Mouse (Mus musculus) thymus, postnatal 4 days (tissue): ENCODE measurements at regions not wholly inside any gene's neighbourhood (a gene's known extent, or its start where the extent isn't known, plus 50 kb on each side); places are given as distances from the start of the nearest gene placed in this dataset.

Experiments
- DNase-seq: peaks from one replicate; pipeline ENCODE4 v3.0.0; 2021

DNA sequence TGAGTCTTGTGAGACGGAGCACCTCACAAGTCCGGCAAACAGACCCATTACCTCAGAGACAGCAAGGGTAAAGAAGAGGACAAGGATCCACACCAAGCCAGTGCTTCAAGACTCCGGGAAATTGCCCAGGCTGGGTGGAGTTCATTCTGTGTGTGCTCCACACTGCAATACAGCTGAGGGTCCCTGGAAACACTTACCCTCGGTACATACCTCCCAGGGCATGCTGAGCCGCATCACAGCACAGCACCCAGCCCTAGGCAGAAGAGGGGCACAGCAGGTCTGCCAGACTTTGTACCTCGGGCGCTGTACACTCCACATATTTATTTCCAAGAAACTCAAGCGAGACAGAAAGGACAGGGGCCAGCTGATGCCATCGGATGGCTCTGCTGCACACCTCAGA is 54.5 kb upstream of the Cmc1 start:
- no peak for DNase-seq

DNA sequence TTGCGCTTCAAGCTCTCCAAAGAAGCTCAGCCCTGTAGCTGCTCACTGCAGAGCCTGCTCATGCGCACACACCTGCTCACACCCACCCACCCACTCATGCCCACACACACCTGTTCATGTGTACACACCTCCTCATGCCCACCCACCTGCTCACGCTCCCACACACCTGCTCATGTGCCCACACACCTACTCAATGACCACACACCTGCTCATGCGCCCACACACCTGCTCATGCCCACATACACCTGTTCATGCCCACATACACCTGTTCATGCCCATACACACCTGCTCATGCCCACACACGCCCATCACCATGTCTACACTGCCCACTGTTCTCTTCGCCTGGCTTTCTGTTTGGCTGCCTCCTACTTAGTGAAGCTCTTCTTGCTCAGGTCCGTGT is 56.5 kb upstream of the Cmc1 start:
- DNase-seq, result no peak

DNA sequence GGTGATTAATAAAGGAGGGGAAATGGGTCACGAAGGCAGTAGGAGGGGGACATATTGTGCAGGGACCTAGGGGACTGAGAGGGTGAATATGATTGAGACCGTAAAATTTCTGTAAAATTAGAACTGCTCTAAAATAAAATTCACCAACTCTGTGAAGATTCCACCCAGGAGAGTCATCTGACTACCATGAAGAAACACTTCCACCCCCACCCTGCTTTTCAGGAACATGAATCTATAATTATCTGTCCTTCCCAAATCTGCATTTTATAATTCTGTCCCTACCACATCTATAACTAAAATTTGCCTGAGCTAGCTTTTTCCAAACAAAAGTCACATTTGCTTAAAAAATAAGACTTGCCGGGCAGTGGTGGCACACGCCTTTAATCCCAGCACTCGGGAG is 69.7 kb upstream of the Cmc1 start:
- no peak for DNase-seq

DNA sequence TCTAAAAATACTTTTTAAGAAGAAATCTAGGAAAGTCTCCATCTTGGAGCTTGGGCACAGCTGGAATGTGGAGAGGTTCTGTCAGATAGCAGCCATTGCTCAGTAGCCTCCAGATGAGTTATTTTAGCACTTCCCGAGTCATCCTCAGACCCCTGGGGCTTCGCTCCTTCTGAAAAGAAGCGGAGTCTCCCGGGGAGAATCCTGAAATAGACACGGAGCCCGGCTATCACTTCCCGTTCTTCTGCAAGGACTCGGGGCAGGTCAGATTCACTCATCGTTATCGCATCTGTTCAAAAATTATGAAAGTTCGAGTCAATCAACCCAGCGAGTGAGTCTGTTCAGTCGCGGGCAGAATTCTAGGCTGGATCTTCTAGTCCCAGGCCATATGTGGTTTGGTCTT is 71.2 kb upstream of the Cmc1 start:
- no peak for DNase-seq

DNA sequence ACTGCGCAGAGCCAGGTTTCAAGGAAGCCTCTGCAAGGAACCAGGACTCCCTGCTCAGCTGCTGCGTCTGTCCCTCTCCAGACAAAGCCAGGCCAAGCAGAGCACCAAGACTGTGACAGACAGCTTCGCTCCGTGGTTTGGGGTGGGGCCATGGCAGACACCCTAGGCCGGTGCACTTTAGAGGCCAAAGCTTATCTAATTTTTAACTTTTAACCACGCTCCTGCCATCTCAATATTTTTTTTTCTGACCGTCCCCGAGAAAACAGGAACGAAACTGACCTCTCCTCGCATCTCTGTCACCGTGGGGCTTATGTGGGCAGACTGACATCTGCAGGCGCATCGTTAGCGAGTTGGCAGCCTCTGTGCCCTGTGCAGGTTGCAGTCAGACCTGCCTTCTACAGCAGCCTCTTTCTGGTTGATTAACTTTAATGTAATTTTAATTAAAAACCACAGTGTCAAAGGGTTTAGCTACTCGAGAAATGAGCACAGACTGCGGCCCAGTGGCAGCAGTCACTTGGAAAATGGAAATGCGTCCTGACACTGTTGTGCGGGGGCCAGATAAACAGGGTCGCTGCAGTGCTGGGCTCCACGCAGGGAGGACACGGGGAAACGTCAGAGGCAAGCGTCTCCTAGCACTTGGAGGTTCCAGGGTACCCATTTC is 77.6 kb upstream of the Cmc1 start:
- DNase-seq, result no peak

DNA sequence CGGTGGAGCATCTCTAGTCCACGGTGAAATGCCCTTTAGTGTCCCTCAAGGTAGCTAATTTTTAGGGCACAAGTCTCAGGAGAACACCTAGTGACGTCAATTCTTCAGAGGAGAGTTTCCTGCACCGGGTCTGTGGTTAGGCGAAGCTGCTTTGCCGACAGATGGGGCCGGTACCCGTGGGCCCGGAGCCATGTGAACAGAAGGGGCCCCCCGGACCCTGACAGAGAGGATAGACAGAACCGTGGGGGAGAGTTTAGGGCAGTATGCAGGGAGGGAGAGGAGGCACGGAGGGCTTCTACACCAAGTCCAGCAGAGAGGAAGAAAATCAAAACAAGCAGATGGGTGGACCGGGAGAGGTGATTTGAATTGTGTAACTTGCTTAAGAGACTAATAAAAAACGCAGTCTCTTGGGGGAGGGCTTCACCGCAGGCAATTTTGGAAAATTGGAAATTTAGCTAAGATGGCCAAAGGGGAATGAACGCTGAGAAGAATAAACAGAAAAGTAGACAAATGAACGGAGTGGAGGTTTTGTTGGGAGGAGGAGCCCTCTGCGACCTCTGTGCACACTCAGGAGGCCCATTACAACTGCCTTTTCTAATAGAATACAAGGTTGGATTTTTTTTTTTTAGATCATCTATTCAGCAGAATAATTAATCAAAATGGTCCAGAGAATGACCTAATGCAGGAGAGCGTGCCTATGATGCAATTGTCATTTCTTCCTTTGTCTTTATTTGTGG is 78.9 kb upstream of the Cmc1 start:
- peak; percentile 11 for DNase-seq

DNA sequence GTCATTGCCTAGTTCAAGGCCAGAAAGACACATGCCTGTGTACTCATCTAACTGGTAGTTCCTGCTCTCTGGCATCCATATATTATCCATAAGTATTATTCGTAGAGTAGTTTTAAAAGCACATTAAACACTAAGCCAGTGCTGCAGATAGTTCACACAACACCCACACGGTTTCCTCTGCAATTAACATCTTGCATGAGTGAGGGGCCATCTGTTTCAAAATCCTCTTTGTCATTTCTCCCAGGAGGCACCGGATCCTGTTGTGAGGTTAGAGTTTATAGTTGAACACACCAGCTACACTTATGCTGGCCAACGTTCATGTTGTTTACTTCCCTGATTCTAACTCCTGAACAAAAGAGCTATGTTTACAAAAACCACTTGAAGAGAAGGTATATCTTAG is 90.7 kb upstream of the Cmc1 start:
- no peak for DNase-seq

DNA sequence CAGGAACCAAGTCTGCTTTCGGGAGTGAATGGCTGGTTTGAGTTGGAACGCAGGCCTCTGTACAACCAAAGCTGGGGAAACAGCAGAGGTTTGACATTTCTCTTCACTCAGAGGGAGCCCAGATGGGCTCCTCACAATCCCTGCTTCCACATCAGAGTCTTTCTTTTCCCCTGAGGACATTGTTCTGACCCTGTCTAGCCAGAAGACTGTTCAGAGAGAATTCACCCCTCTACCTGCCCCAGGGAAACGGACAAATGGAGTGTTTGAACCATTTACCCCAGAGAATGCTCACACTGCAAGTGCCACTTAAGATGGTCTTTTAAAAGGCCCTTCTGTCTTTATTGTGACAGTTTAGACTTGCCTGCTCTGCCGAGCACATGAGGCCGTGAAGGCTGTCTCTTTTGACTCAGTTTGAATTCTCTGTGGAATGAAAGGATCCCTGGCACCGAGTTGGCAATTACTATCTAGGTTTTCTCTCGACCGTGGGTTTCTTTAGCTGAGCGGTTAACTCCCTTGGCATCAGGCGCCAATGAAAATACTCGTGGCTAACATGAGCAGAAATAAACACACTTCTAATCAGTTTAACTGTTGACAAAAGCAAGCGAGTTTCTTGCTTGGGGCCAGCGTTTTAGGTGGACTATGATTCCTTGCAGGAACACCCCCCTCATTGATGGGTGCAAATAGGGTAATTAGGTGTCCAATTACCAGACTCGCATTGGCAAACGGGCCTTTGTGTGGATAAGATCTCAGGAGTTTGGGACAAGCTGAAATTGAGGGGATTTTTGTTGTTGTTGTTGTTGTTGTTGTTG is 97.0 kb upstream of the Cmc1 start:
- DNase-seq, result no peak

DNA sequence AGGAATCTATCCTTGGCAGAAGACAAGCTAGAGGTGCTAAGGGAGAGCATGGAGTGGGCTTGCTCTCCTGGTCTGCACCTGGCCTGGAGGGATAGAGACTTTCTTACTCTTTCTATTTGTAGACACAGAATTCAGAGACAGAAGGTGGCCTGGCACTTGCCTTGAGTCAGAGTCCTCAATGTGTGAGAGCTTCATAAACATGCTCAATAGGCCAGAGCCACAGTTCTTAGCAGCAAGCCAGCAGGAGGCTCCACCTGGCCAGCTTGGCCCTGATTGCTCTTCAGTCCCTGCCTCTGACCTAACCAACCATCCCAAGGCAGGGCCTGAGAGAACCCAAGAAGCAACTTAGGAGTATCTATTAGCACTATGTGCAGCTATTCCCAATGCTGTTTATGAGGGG is 103.9 kb upstream of the Cmc1 start:
- peak; percentile 17 for DNase-seq

DNA sequence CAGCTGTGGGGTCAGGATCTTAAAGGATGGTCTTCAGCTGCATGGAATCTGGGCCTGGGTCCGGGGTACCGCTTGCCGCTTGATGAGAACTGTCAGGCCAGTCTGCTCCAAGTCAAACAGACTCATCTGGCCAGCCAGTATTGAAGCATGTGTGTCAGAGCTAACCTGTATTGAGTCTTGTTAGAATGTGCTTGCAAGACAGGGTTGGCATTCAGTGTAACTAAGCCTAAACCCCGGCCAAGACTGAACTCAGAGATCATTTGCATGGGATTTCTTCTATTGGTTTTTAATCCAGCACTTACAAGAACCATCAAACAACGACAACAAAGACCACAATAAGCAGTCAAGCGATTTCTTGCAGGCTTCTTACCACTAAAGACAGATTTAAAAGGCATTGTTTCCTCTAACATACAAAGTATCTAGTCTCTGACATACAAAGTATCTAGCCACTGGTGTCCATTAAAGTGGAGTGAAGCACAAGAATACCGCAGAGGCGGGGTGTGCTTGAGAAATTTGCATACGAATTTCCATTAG is 105.3 kb upstream of the Cmc1 start:
- no peak for DNase-seq

DNA sequence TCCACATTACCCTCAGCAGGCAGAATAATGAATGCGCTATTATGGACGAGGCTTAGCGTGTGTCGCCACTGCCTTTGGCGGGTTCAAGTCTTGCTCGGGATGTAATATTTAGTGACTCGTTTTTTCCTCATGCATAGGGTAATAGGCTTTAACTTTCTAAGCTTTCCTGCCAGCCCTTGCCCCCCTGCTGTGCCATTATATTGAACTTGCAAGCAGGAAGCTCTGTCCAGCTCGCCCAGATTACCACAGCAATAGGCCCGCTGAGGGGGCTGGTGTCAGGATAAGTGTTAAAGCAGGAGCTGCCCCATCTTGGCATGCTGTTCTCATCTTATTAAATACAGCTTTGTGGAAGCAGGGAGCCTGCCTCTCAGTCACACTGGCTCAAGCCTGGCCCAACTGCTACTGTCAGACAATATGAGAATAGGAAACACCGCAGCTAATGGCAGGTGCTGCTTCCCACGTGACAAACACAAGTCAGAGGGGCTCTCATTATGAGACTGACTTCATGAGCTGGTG is 105.8 kb upstream of the Cmc1 start:
- DNase-seq, result no peak

DNA sequence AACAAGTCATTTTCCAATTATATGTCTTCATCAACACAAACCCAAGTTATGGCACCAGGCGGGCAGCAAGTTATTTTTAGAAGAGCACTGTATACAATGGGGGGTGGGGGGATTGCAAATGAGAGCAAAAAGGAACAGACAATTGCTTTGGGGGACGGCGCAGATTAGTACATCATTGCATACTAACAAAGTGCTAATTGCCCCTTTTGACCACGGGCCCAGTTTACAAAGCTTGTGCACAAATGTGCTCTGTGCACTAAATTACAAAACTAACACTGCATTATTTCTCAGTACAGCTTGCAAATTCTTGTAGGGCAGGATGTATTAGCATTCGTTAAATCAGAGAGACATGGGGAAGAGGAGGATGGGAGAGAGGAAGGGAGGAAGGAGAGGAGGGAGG is 116.3 kb upstream of the Cmc1 start:
- no peak for DNase-seq

DNA sequence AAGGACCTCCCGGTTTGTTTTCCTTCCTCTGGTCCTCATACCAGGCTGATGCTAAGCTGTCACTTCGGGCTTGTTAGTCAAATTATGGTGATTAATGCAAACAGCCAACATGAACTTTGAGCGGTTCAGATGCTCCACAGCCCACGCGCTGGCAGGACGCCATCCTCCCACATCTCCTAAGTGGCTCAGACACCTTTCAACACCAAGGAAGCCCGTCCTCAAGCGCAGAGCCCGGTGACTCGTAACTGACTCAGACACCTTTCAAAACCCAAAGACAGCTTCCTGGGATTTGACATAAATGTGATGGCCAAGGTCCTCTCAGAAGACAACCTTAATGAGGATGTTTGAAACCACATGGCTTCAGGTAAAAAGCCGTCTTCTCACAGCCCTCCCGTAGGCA is 121.7 kb upstream of the Cmc1 start:
- no peak for DNase-seq

DNA sequence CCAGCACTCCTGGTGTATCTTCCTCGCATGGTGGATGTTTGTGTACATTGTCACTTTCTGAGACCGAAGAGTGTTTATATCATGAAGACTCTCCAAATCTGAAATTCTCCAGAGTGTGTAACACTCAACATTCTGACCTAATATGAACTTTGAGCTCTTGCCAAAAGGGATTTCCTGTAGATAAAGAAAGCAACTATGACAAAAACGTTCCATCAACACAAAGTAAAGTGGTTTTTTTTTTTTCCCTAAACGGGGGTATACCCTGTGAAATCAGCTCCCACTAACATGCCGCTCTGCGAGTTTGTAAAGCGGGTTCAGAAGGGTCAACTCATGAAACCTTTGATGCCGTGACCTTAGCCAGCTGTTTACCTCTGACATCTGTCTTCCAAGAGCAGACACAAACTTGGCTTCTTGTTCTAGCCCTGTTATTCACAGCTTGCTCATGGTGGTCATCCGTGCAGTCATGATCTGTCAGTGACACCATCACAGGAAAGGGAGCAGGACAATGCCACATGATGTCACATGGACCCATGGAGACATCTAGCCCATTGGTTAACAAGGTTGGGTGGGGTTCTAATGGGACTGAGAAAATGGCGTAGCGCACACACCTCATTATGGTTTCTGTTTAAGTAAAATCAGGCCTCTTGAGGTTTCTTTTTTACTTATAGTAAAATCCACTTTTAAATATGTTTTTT is 122.9 kb upstream of the Cmc1 start:
- DNase-seq, result no peak

DNA sequence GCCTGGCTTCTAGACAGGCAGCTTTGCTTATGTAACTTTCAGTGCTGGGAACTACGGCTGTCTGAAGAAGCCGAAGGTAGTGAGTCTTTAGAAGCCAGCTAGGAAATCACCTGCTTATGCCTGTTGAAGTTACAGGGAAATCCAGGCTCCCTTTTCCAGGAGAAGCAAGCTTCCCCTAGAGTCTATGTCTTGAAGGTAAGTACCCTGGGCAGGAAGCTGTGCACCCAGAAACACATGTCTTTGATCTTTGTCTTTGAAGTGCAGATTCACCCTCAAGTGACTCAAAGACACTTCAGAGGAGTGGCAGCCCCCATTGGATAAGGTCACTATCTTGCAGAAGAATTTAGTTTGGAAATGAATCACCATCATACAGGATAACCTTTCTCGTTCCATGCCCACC is 135.5 kb upstream of the Cmc1 start:
- DNase-seq, result no peak

DNA sequence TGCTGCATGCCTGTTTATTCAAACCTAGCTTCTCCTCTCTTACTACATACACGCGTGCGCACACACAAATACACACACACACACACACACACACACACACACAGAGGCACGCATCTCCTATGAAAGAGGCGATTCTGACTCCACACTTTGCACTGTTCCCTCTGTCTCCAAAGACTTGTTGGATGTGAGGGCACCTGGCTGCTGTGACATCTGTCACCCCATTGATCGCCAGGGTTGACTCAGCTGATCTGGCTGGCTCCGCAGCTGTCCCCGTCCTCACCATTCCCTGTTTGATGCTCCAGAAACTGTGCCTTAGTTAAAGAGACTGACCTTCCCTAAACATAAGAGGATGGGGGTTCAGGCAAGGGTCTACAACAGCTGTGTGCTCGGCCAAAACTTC is 137.6 kb upstream of the Cmc1 start:
- no peak for DNase-seq

DNA sequence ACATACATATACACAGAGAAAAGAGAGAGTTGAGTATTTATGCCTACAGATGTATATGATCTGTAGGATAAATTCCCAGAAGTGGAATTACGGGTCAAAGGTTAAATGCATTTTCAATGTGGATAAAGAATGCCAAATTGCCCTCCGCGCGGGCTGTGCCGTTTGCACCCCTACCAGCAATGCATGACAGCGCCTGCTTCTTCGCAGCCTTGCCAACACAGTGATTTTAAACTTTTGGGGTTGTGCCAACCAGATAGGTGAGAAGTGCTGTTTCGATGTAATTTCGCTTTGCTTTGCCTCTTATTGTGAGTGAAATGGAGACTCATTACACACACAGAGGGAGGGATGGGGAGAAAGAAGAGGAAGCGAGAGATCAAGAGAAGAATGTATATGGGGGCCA is 142.9 kb upstream of the Cmc1 start:
- no peak for DNase-seq

DNA sequence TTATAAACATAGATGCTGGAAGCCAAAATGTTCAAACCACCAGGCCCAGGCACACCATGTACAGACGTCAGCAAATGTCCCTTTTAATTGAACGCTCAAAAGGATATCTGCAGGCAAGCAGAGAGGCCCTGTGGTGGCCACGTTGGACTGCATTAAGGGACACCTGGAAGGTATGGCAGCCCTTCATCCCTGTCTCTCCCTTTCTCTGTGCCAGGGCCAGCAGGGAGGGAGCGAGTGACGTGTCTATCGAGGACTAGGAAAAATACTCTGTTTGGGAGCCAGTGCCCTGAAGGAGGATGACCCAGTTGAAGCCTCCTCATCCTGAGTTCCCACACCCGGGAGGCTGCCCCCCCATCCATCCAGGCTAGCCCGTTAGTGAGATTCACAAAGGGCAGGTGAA is 144.0 kb upstream of the Cmc1 start:
- no peak for DNase-seq

DNA sequence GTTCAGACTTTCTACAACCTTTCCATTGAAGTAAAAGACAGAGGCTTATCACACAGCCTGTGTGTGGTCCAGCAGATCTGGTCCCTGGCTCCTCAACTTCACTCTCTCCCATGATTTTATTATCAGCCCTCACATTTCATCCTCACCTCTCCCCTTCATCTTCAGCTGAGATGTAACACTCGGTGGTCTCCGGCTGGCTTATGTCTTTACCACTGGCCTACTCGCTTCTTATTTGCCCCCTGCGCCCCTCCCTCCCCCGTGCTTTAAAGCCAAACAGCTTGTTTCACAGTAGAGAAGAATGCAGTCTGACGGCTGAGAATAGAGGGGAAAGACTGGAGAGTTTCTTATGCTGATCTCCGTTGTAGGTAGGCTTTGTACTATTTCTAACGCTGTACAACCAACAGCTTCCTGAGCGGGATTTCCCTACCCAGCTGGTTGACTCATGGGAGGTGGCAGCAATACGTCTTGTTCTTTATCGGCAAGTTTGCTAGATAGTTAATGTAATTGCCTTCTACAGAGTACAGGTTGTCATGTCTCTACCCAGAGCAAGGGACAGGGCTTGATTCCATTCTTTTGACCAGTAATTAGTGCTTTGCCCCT is 152.9 kb upstream of the Cmc1 start:
- no peak for DNase-seq

DNA sequence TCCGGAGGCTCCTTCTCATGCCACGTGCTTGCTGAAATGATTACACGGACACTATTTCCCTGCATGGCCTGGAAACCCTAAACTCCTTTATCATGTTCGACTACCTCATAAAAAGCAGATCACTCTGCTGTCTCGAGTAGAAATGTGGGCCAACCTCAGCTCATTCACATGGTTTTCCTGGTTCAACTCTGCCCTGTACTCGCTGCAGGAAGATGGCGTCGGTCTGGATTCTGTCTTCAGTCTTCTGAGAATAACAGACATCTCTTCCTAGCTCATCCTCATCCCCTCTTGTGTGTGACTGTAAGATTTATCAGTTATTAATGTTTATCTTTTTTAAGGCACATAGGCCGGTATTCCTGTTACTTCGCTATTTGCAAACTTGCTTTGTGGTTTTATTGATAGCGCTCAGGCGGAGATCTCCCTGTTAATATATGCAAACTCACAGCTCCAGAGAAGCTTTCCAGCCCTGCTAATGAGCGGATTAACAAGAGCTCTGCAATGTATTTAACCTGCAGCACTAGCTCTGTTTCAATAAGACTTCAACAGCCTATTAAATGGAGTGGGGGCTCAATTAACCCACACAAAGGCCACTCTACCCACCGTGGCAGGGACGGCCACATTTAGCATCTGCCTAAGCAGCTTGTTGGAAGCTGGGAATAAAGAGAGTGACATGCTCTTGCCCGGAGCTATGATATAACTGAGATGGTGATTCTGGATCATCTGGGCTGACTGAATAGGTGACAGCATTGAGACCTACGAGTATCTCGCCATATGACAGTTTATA is 159.5 kb upstream of the Eomes start:
- no peak for DNase-seq

DNA sequence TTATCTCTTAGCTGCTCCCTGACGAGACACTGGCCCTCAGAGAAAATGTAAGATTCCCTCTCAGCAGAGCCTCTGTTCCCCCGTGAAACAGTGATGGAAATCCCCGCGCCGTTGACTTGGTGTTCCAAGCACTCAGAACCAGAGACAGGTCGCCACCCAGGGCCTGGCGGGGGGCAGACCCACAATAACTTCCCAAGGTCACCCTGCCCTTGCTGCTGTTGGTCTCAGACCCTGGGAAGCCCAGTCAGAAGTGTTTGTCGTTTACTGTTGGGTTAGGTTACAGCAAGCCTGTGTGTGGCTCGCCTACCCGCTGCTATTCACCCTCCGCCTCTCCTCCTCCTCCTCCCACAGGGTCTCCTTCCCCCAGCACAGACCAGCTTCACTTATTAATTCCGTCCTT is 154.2 kb upstream of the Eomes start:
- no peak for DNase-seq

DNA sequence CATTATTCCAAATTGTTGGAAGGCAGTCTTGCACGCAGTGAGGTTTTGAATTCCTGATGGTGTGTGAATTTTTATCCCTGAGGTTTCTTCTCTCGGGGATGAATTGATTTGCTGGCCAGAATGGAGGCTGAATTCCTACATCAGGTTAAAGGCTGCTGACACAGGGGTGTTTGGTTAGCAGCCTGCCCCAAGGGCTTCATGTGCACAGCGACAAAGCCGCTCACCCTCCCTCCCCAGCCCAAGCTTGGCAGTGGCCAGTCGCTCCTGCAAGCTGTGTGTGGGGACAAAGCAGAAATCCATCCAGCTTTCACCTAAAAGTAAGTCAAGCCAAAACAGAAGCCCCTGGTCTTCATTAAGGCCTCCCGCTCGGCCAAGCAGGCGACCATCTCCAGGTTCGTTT is 151.4 kb upstream of the Eomes start:
- no peak for DNase-seq
